Mouse (Mus musculus): ENCODE measurements at regions not wholly inside any gene's neighbourhood (a gene's known extent, or its start where the extent isn't known, plus 50 kb on each side); places are given as distances from the start of the nearest gene placed in this dataset.

DNA sequence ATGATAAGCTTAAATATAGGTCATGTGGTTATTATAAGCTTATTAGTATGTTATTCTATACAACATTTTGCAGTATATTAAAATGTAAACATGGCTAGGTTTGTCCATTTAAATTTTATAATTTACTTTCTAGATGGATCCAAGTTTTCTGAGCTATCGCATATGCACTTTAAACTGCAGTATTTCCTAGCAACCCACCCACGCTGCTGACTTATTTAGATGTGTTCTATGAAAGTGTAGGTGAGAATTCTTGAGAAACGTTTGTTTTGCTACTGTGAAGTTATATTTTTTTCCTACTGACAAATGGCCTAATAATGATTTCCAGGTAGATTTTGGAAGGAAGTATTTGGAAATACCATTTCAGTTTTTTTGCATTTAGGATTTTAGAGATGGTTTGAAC is 308.0 kb downstream of the Gbe1 start:
- 77% methylated on average over 3 of the region's 3 CpGs for WGBS
- Histone ChIP-seq H3K27me3 (ENCODE audit: insufficient read depth, low read length) (no peaks in the 10 kb centered on the region), H3K9me3 (ENCODE audit: low read depth, low read length) (no peaks in the 10 kb centered on the region), H3K4me3 (ENCODE audit: low read depth, low read length) (no peak overlapping the region), H3K4me2 (no peak overlapping the region), H3K27ac (ENCODE audit: low read depth) (no peak overlapping the region), H3K4me1 (ENCODE audit: insufficient read depth) (no peaks in the 10 kb centered on the region), H3K36me3 (ENCODE audit: insufficient read depth) (no peaks in the 10 kb centered on the region), H3K9ac (no peak overlapping the region)
- DNase-seq (no peak), ATAC-seq (ENCODE audit: insufficient read depth) (no peak)
- no peak for TF ChIP-seq CTCF (IDR thresholded peaks at IDR 0.05; ENCODE audit: low read depth)

DNA sequence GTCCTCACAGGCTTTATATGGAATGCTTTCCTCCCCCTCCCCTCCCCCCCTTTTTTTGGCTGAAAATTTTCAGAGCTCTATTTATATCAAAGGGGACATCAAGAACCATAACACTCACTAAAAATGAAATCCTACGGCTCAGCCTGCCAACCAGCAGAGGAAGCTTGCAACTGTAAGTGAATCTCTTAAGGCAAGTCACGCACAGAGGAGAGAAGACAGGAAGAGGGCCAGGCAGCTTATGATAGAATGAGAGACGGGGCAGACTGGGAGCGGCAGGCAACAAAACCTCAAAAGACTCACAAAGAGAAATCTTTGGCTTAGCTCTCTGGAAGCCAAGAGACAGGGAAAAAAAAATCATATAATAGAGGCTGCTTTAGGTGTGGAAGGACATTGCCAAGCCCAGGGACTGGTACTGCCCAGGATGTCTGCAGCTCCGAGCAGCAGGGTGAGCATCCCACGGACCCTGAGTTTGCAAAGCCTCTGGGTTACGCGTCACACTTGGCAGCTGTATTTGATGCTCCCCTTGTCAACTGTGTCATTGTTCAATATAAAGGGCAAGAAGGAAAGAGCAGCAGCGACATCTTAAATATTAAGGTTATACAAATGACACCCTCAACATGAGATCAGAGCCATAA is 330.0 kb downstream of the Gbe1 start:
- no peak overlapping the region for H3K9ac ChIP-seq
- H3K27me3 ChIP-seq (ENCODE audit: insufficient read depth, low read length), result no peaks in the 10 kb centered on the region
- no peaks in the 10 kb centered on the region for H3K36me3 ChIP-seq (ENCODE audit: insufficient read depth)
- TF ChIP-seq CTCF (IDR thresholded peaks at IDR 0.05; ENCODE audit: low read depth), result no peak
- no peak overlapping the region; the same call in 1 of the 2 replicates for H3K4me2 ChIP-seq
- H3K27ac ChIP-seq (ENCODE audit: low read depth), result no peak overlapping the region
- WGBS, result 56% methylated on average over 9 of the region's 9 CpGs
- DNase-seq (peak; percentile 49), ATAC-seq (ENCODE audit: insufficient read depth) (peak; percentile 68)
- H3K4me3 ChIP-seq (ENCODE audit: low read depth, low read length), result no peak overlapping the region
- no peaks in the 10 kb centered on the region for H3K4me1 ChIP-seq (ENCODE audit: insufficient read depth)
- H3K9me3 ChIP-seq (ENCODE audit: low read depth, low read length), result no peaks in the 10 kb centered on the region

DNA sequence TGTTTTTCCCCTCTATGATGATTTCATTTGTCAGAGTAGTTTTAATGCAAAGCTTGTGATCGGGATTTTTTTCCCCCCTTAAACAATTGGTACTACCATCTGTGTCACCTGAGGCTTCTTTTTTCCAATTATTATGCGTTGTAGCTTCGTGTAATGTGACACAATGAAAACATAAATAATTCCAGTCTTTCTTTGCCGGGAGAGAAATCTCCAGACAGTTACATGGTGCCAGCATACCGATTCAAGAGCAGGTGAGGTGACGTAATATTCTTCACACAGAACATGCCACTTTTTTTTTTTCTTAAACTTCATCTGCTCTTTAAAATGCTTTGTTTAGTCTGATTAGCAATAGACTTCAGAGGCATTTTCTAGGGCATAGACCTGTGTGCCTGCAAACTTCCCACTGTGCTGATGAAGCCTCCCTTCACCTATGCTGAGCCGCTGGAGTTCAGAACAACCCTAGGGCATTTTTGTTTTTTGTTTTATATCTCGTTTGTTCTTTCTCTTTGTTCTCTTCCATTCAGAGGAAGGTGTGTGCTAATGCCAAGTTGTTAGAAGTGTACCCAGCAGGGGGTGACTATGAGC is 331.0 kb downstream of the Gbe1 start:
- Histone ChIP-seq H3K36me3 (ENCODE audit: insufficient read depth) (no peaks in the 10 kb centered on the region), H3K4me3 (ENCODE audit: low read depth, low read length) (no peak overlapping the region), H3K27me3 (ENCODE audit: insufficient read depth, low read length) (no peaks in the 10 kb centered on the region), H3K4me2 (no peak overlapping the region), H3K9me3 (ENCODE audit: low read depth, low read length) (no peaks in the 10 kb centered on the region), H3K9ac (no peak overlapping the region), H3K27ac (ENCODE audit: low read depth) (no peak overlapping the region), H3K4me1 (ENCODE audit: insufficient read depth) (no peaks in the 10 kb centered on the region)
- no peak for DNase-seq
- TF ChIP-seq CTCF (IDR thresholded peaks at IDR 0.05; ENCODE audit: low read depth), result no peak
- 68% methylated on average over 8 of the region's 8 CpGs for WGBS
- no peak for ATAC-seq (ENCODE audit: insufficient read depth)

GRCm38 (mm10) chr16:70654429-70655081 is 340.8 kb downstream of the Gbe1 start:
- no peak; the same call in 1 of the 2 replicates for TF ChIP-seq CTCF (IDR thresholded peaks at IDR 0.05; ENCODE audit: low read depth)
- Histone ChIP-seq H3K9me3 (ENCODE audit: low read depth, low read length) (no peaks in the 10 kb centered on the region), H3K4me1 (ENCODE audit: insufficient read depth) (no peaks in the 10 kb centered on the region), H3K27me3 (ENCODE audit: insufficient read depth, low read length) (no peaks in the 10 kb centered on the region), H3K4me2 (no peak overlapping the region), H3K4me3 (ENCODE audit: low read depth, low read length) (no peak overlapping the region), H3K36me3 (ENCODE audit: insufficient read depth) (no peaks in the 10 kb centered on the region), H3K27ac (ENCODE audit: low read depth) (no peak overlapping the region), H3K9ac (no peak overlapping the region)
- peak; percentile 63 for DNase-seq
- 57% methylated on average over 6 of the region's 6 CpGs for WGBS
- ATAC-seq (ENCODE audit: insufficient read depth), result no peak

GRCm38 (mm10) chr16:70689826-70690225 is 376.1 kb downstream of the Gbe1 start:
- Histone ChIP-seq H3K9ac (no peak overlapping the region), H3K4me2 (no peak overlapping the region), H3K27me3 (ENCODE audit: insufficient read depth, low read length) (no peaks in the 10 kb centered on the region), H3K27ac (ENCODE audit: low read depth) (no peak overlapping the region), H3K9me3 (ENCODE audit: low read depth, low read length) (no peaks in the 10 kb centered on the region), H3K4me3 (ENCODE audit: low read depth, low read length) (no peak overlapping the region), H3K4me1 (ENCODE audit: insufficient read depth) (no peaks in the 10 kb centered on the region), H3K36me3 (ENCODE audit: insufficient read depth) (no peaks in the 10 kb centered on the region)
- DNase-seq (no peak), ATAC-seq (ENCODE audit: insufficient read depth) (no peak)
- no peak for TF ChIP-seq CTCF (IDR thresholded peaks at IDR 0.05; ENCODE audit: low read depth)
- WGBS, result 71% methylated on average over 6 of the region's 6 CpGs

GRCm38 (mm10) chr16:70724722-70725284 is 411.1 kb downstream of the Gbe1 start:
- Histone ChIP-seq H3K27me3 (ENCODE audit: insufficient read depth, low read length) (no peaks in the 10 kb centered on the region), H3K9me3 (ENCODE audit: low read depth, low read length) (no peaks in the 10 kb centered on the region), H3K4me3 (ENCODE audit: low read depth, low read length) (no peak overlapping the region), H3K27ac (ENCODE audit: low read depth) (no peak overlapping the region), H3K4me1 (ENCODE audit: insufficient read depth) (no peaks in the 10 kb centered on the region), H3K36me3 (ENCODE audit: insufficient read depth) (no peaks in the 10 kb centered on the region), H3K9ac (no peak overlapping the region), H3K4me2 (no peak overlapping the region)
- TF ChIP-seq CTCF (IDR thresholded peaks at IDR 0.05; ENCODE audit: low read depth), result no peak
- ATAC-seq (ENCODE audit: insufficient read depth), result no peak
- DNase-seq, result no peak
- WGBS, result 60% methylated on average over 5 of the region's 5 CpGs

GRCm38 (mm10) chr16:70725291-70725801 is 411.6 kb downstream of the Gbe1 start:
- no peak for TF ChIP-seq CTCF (IDR thresholded peaks at IDR 0.05; ENCODE audit: low read depth)
- Histone ChIP-seq H3K4me3 (ENCODE audit: low read depth, low read length) (no peak overlapping the region), H3K9ac (no peak overlapping the region), H3K27me3 (ENCODE audit: insufficient read depth, low read length) (no peaks in the 10 kb centered on the region), H3K4me1 (ENCODE audit: insufficient read depth) (no peaks in the 10 kb centered on the region), H3K4me2 (no peak overlapping the region), H3K36me3 (ENCODE audit: insufficient read depth) (no peaks in the 10 kb centered on the region), H3K27ac (ENCODE audit: low read depth) (no peak overlapping the region), H3K9me3 (ENCODE audit: low read depth, low read length) (no peaks in the 10 kb centered on the region)
- DNase-seq (no peak), ATAC-seq (ENCODE audit: insufficient read depth) (peak; percentile 14; the same call in 1 of the 2 replicates)
- 38% methylated on average over 6 of the region's 6 CpGs for WGBS
